Mouse (Mus musculus): Measurements from ENCODE around the gene Rpf2.

Rpf2 gene

DNA sequence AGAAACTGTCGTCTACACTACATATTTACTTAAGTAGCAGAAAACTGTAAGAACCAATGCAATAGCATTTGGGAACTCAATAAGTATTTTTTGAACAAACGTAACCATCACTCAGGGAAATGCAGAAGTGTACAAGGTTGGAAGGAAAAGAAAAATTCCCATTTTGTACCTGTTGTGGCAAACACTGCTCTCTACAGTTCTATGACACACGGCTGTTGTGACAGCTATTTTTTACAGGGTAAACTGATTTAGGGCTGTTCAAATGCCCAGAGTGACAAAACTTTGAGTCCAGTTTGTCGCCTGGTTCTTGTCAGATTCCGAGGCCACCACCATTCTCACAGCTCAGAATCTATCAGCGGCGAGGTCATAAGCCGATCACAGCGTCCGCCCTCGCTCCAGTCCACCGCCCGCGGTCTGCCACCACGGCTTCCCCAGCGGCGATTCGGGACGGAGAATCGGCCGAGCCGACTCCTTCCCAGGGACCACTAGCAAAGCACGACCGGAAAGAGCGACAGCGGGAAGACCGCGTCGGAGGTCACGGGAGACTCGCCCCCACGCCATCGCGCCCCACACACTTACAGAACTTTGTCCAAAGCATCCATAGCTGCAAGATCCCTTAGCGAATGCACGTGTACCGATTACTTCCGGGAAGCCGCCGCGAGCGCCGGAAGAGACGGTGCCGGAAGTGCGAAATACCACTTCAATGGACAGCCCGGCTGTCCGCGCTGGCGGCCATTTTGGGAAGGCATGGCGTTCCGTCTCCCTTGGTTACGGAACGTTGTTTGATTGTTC is at the start of gene Rpf2:
Gene Rpf2 (minus strand): TSS at position 663 of the 792 bp plus-strand sequence.
- peak; percentile 86 for DNase-seq (ENCODE audit: low spot score)

DNA sequence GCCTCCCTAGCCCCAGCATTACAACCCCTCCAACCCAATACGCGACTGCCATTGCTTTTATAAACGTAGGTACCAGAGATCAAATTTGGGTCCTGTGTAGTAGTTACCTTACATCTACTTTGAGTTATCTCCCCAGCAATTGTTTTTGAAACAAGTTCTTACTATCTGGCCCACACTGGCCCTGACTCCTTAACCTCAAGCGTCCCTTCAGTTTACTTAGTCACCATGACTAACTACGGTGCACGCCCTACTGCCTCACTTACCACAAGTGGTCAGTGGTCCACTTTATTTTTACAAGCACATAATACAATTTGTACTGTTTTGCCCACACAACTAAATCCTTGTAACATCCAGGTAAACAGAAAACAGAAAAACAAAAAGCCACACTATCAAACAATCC is 45.8 kb upstream of the Rpf2 start:
- DNase-seq (ENCODE audit: low spot score): no peak

DNA sequence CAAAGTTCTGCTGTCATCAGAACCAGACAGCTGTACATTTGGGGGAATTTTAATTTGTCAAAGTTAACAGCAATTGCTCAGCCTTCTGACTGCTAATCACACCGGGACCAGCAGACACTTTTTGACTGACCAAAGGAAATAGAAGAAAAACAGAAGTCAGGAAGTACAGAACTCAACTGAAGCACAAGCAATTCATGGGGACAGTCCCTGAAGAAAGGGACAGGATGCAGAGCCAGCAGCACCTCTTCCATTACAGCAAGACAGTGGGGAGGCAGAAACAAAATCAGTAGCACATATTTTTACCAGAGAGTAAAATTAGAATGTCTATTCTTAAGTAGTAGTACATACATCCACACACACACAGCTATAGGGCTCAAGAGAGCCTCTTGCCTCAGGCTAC is 39.9 kb upstream of the Rpf2 start:
- DNase-seq (ENCODE audit: low spot score): no peak

DNA sequence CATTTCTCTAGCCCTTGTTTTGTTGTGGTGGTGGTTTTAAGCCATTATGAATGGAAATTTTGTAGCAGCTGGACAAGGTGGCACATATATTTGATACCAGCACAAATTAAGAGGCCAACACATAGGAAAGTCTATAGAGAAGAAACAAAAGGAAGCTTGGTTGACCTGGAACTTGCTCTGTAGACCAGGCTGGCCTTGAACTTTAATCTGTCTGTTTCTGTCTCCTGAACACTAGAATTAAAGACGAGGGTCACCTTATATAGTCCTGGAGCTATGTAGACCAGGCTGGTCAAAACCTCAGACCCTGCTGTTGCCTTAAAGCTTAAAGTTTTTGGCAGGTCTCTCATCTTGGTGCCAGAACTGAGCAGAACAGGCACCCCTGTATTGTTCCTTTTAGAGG is 38.7 kb upstream of the Rpf2 start:
- DNase-seq (ENCODE audit: low spot score): no peak

DNA sequence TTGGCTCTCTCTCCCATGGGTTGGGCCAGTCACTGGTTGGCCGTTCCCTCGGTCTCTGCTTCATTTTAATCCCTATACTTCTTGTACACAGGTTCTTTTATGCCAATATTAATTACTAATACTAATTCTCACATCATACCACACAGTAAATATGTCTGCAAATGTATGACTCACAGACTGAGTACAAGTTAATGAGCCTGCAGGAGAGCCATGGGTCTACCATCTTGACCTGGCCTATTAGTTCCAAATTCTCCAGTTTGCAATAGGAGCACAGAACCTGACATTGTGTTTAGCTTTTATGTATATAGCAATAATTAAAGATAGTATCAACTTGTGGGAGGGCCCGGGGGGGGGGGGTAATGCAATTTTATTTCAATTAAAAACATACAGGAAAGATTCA is 38.2 kb upstream of the Rpf2 start:
- no peak for DNase-seq (ENCODE audit: low spot score)

DNA sequence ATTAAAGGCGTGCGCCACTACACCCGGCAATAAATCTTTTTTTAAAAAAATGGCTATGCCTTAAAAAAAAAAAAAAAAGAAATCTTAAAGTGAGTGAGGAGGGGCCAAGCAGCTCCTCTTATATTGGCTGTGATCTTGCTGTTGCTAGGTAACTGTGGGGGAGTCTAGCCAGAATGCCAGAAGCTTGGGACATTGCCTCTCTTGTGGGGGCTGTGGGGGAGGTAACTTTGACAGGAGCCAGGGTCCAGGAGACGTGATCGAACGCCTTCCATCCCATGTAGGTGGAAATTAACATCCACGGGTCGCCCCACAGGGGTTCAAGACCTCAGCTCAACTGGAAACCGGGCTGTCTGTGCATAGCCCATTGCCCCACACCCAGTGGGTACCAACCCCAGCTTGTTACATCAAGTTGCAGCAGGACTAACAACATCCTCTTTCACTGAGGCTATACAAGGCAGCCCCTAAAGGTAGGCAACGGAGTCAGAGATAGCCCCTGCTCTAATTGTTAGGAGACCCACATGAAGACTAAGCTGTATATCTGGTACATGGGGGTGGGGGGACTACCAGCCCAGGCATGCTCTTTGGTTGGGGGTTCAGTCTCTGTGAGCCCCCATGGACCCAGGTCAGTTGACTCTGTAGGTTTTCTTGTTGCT is 37.5 kb upstream of the Rpf2 start:
- no peak for DNase-seq (ENCODE audit: low spot score)

DNA sequence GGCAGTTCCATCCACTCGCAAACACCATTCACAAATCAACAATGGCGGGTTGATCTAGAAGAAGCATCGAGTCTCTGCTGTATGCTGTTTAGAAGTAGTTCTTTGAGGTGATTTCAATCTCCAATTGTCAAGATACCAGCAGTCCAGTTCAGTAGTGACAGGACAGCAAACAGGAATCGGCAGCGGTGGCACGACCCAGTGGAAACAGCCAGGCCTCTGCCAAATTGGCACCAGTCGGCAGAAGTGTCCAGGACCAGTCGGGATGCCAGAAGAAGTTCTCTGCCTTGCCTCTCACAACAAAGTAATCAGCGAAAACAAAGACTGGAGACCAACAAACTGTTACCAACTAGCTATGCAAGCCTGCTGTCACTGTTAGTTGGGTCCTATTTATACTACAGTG is 36.8 kb upstream of the Rpf2 start:
- DNase-seq (ENCODE audit: low spot score): no peak

DNA sequence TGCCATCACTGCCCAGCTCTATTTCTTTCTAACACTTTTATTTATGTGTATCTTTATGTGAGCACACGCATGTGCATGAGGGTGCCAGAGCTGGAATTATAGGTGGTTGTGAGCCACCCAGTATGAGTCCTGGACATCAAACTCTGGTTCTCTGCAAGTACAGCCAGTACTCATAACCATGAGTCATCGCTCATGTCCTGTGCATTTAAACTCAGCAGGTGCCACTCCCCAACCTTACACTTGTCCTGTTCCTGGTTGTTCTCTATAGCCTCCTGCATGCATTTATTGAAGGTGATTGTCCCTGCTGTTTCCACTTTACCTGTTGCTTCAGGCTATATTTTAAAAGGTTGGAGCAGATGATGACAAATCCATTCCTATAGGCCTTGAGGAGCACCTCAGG is 34.7 kb upstream of the Rpf2 start:
- no peak for DNase-seq (ENCODE audit: low spot score)

DNA sequence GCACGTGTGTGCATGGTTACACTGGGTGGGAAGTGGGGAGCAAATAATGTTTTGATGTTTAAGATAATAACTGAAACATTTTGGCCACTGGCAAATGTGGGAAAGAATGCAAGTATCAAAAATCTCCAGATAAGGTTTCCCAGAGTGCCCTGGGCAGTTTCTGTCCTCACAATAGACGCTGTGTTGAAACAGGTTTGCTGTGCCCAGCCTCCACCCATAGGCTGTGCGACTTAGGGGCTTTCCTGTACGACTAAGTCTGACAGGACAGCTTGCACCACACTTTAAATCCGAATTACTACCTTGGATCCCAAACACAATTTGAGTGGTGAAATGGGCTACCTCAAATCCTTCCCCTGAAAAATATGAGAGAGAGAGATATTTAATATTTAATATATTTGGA is 31.5 kb upstream of the Rpf2 start:
- DNase-seq (ENCODE audit: low spot score): no peak

DNA sequence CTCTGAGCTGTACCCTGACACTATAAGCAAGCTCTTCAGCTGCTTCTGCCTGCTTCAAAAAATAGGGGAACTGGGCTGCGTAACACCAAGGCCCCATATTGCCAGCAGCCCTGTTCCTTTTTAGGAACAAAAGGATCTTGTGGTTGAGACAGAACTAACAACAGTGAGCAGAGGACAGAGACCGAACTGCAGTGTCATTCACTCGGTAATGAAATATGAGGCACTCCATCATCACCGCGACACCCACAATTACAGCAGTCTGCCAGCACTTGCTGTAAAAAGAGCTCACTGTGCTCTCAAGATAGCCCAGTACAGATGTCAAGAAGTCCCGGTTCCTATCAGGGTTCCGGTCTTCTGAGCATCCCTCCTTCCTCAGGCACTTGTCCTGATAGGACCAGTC is 29.2 kb upstream of the Rpf2 start:
- no peak for DNase-seq (ENCODE audit: low spot score)

DNA sequence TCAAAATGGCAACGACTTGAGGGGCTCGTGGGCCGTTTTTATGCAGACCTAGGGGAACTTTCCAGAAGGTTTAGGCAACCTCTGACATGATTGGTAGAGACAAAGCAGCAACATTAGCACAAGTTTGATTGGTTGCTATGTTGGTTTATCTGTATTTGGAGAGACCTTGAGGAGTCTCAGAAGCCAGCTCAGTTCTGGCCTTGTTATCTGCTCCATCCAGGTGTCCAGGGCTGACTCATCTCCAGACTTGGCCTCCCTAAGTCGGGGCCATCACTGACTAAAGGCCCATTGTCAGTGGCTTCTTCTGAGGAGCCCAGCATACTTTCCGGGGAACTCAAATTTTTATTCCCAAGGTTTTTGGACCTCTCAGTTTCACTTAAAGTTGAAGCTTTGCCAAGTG is 27.1 kb upstream of the Rpf2 start:
- no peak for DNase-seq (ENCODE audit: low spot score)

DNA sequence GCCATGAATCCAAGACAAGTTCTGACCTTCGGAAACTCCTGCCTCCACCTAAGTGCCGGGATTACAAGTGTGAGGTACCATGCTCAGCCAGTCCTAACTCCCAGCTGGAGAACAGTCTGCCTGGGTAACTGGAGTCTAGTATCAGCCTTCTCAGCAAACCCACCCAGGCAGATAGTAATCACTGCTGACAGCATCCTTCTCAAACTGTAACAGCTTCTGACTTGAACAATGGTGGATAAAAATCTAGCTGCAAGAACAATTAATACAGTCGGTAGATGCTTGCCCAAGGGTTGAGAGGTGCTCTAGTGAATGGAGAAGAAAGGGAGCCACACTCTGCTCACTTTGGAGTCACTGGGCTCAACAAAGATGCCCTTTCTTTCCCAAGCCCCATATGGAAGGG is 24.4 kb upstream of the Rpf2 start:
- no peak for DNase-seq (ENCODE audit: low spot score)

DNA sequence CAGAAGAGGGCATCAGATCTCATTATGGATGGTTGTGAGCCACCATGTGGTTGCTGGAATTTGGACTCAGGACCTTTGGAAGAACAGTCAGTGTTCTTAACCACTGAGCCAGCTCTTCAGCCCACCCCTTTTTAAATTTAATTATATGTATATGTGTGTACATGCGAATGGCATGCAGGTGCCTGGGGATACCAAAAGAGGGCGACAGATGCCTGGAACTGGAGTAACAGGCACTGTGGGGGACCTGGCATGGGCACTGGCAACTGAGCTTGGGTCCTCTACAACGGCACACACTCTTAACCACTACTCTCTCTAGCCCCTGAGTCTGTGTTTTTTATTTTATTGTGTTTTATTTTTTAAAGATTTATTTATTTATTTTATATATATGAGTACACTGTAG is 18.1 kb upstream of the Rpf2 start:
- DNase-seq (ENCODE audit: low spot score): no peak

DNA sequence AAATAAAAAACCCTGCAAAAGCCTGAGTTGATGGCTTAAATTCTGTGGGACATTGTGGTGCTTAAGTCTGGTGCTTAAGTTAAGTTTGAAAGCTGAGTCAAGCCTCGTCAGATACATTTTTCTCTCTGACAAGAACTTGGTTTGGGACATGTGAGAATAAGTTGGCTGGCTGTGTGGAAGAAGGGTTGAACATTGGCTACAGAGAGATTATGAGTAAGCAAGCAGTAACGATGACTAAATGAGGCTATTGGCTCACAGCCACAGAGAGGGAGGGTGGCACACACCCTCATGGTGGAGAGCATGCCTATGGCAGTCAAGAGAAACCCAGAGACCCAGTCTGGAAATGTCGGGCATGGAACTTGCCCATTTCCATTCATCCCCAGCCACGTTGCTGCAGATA is 16.9 kb upstream of the Rpf2 start:
- DNase-seq (ENCODE audit: low spot score): peak; percentile 65

DNA sequence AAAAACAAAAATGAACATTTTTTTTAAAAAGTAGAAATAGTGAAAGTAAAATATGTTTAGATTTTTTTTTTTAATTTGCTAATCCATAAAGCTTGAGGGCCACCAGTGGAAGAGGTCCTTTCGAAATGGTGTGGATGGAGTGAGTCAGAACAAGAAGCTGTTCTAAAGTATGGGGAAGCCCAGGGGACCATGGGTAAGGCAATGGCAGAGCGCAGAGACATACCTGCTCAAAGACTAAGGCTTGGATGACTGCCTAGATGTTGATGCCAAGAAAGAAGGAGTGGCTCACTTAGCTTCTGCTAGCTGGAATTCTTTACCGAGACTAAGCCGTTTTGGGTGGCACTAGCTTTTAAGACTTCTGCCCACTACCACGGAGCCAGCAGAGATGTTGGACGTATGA is 15.4 kb upstream of the Rpf2 start:
- no peak for DNase-seq (ENCODE audit: low spot score)

DNA sequence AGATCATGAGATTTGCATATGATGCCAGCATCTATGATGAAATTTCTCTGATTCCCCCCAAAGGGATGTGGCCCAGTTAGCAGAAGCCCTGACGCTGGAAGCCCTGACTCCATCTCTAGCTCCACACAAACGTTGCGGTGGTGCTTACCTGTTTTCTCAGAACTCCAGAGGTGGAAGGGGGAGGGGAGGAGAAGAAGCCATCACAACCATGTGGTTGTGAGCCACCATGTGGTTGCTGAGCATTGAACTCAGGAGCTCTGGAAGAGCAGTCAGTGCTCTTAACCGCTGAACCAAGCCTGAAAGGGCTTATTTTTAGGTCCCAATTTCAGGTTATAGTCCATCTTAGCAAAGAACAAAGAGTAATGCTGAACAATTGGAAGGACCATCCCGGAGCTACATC is 13.5 kb upstream of the Rpf2 start:
- no peak for DNase-seq (ENCODE audit: low spot score)

DNA sequence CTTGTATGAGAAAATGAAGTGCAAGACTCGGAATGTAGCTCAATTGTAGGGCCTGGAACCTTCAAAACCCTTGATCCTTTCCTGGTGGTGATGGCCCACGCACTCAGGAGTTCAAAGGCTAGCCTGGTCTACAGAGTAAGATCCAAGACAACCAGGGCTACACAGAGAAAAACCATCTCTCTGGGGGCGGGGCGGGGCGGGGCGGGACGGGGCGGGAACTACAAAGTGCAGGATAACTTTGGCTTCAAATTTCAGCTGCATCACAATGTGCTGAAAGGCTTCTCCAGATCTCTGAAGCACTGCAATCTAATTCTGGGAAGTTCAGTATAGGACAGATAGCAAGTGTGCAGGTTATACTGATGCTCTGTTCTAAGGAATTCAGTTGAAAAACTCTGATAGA is 12.7 kb upstream of the Rpf2 start:
- DNase-seq (ENCODE audit: low spot score): no peak

DNA sequence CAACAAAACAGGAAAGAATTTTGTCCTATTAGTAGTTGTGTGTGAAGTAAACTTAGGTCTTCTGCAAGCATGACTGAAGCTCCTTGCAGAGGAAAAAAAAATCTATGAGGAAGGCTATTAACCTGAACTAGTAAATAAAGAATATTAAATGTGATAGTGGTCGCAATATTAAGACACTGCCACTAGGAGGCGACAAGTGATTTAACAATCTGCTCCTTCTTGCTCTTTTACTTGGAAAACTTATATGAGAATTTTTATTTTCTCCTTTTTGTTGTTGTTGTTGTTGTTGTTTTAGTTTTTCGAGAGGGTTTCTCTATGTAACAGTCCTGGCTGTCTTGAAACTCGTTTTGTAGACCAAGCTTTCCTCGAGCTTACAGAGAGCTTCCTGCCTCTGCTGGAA is 12.1 kb upstream of the Rpf2 start:
- peak; percentile 81 for DNase-seq (ENCODE audit: low spot score)

DNA sequence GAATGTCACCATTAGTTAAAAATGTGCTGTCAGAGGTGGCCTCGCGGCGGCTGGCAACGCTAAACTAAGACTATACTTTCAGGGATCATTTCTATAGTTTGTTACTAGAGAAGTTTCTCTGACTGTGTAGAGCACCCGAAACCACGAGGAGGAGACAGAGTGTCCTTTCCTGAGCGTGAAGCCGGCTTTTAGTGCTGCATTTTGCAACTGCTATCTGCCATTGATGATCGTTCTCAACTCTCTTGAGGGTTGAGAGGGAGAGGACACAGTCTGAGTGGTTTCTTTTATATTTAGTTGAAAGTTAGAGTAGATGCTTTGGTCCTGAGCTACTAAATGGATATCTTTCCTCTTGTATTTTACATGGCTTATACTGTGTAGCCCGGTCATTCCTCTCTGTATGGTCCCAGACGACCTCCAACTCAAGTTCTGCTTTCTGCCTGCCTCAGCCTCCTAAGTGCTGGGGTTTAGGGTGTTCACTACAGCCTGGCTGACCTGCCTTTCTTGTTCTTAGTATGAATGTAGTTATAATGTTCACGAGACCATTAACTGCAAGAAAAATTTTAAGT is 11.6 kb upstream of the Rpf2 start:
- DNase-seq (ENCODE audit: low spot score): peak; percentile 91

DNA sequence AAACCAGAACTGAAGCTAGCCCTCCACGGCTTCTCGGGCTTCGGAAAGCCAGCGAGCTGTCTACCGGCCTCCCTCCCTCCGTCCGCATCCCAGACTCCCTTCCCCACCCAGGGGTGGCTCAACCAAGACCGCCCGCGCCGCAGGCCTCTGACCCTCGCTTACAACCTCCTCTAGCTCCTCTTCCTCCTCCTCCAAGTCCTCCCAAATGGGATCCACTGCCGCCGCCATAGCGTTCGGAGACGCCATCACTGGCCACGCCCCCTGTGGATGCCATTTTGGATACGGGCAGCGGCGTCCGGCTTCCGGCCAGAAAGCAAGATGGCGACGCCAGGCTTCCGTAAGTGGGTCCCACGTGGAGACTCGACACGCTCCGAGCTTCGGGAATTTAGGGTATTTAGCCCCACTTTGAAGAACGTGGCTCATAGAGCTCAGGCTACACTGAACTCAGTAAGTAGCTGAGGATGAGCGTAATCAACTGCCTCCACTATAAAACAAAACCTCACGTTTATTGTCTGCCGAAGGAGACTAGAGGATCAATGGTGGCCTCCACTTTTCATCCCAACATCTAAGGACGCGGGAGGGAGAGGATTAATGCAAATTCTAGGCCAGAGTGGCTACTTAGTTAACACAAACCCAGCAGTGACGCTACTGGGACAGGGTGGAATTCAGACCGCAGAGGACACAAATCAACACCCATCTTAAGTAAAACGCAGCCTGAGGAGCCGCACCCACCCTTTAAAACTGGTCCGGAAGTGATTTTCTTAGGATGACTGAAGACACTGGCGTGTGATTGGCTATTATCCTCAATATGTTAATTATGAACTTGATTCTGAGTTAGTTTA is 10.8 kb upstream of the Rpf2 start, which contains the start of gene Gtf3c6:
Gene Gtf3c6 (minus strand): TSS at position 695 of the 842 bp plus-strand sequence.
- DNase-seq (ENCODE audit: low spot score): peak; percentile 92

DNA sequence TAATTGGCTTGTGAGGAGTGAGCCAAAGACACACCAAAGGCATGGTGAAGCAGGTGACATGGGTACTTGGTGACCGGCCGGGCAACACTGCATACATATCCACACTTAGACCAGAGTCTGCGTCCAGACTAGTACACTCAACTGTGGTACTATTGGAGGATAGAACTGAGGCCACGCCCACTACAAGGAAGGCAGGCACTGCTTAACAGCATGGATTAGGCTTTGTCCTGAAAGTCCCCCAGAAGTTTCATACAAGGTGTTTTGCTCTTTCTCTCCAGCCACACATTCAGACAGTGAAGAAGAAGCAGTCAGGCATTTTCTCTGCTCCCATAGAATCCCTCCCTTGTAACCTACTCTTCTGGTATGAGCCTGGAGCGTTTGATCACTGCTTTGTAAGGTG is 9.9 kb upstream of the Rpf2 start:
- DNase-seq (ENCODE audit: low spot score): peak; percentile 68

DNA sequence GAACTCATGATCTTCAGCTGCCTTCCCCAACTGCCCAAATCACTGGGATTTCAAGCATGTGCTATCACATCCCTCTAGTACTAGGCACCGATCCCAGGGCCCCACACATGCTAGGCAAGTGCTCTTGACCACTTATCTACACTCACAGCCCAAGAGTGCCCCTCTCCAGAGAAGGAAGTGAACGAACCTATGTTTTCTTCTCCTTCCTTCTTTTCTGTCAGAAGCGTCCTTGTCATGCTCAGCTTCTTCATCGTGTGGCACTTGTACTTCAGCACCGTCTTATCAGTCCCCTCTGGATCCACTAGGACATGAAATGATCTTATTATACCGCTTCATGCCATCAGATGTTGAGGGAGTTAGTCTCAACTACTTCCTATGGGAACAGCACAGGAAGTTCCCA is 4.1 kb upstream of the Rpf2 start:
- DNase-seq (ENCODE audit: low spot score): no peak

DNA sequence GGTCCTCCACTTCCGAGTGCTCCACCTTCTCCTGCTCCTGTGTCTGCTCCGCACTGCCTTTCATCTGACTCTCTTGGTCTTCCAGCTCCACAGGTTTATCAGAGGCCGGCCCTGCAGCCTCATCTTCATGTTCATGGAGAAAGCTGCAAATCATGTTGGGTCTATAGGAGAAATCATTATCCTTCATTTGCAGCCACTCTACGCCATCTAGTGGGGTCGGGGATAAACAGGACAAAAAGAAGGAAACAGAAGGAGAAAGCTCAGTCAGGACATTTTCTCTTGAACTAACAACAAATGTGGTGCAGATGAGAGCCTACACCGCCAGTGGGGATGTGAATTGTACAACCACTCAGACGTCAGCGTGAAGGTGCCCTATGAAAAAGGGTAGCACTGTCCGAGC is 2.8 kb upstream of the Rpf2 start:
- peak; percentile 52 for DNase-seq (ENCODE audit: low spot score)

Measured in adipocyte (in vitro differentiated cells).